Mouse (Mus musculus) cerebellum, postnatal 36 days (tissue): ENCODE results near the gene Gm2007.
"Not testable (repeated sequence)": the region's sequence is repeated elsewhere in the genome, so short reads cannot be mapped to it uniquely, and the experiment has no call there.

Experiments
- DNase-seq, 2 experiments: peaks; one replicate each; pipeline ENCODE4 v3.0.0; 2021 to 2022; ENCODE audit warnings: mixed read lengths in 2 of 2

The Gm2007 gene

DNA sequence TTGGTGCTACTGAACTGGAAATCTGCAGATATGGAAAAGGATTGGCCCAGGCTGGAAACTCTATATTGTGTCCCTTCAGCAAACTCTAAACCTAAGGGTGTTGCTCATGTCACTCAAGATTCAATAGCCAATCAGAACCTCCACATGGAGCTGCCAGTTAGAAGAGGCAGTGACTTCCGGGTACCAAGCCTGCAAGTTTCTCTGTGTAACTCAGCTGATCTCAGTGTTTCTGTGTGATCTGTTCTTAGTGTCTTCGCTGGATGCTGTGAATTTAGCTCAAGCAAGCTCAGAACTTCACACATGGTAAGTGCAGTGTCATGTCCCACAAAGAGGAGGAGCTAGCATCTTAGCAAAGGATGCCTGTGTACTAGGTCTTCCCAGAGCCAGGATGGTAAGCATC is at the start of gene Gm2007:
TSS of gene Gm2007 (plus strand) at position 301 of the 400 bp plus-strand sequence.
- not testable (repeated sequence) for DNase-seq

DNA sequence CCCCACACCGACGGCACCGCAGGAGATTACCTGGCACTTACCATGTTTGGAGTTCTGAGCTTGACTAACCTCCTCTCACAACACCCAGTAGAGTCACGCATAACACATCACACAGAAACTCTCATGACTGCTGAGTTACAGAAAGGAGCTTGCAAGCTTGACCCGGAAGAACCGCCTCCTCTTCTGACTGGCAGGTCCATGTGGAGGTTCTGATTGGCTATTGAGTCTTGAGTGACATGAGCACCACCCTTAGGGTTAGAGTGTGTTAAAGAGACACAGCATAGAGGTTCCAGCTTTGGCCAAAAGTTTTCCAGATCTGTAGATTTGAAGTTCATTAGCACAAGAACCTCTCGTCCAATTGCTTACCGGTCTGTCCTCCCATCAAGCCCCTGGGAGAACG is 37.8 kb upstream of the Gm2007 start, which contains the start of gene Zfp969:
TSS of gene Zfp969 (minus strand) at position 101 of the 400 bp plus-strand sequence.
- not testable (repeated sequence) for DNase-seq

DNA sequence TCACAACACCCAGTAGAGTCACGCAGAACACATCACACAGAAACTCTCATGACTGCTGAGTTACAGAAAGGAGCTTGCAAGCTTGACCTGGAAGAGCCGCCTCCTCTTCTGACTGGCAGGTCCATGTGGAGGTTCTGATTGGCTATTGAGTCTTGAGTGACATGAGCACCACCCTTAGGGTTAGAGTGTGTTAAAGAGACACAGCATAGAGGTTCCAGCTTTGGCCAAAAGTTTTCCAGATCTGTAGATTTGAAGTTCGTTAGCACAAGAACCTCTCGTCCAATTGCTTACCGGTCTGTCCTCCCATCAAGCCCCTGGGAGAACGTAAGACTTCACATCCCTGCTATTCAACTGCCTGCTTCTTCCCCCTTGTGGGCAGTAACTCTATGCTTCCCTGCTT is 59.7 kb downstream of the Gm2007 start, which contains the start of gene Gm14288:
TSS of gene Gm14288 (minus strand) at position 101 of the 400 bp plus-strand sequence.
- DNase-seq = not testable (repeated sequence)
